Mouse (Mus musculus) liver, adult (tissue): ENCODE measurements around the gene D5Ertd579e.

Experiments
- GATA4 ChIP-seq: IDR thresholded peaks from 2 replicates; pipeline ENCODE4 v1.6.1; 2014; ENCODE audit warnings: mild to moderate bottlenecking, low read length; ENCODE audit not compliant: insufficient replicate concordance

D5Ertd579e gene

DNA sequence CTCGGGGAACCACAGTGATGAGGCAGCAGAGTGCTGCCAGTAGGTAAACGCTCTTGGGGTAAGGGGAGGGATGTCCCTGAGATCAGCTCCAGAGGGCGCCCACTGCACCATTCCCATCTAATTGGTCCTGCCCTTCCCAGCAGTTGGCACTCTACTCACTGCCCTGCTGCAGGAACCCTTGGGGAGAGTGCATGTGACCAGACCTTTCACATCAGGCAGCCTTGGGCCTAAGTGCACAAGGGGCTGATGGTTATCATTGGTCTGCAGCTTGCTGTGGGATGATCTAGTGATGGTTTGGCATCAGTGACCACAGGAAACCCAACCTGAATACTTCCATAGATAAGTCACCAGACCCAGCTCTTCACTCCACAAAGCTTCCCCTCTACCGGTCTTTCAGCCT lies 98.2 kb downstream of the D5Ertd579e start:
- no peak for TF ChIP-seq GATA4

DNA sequence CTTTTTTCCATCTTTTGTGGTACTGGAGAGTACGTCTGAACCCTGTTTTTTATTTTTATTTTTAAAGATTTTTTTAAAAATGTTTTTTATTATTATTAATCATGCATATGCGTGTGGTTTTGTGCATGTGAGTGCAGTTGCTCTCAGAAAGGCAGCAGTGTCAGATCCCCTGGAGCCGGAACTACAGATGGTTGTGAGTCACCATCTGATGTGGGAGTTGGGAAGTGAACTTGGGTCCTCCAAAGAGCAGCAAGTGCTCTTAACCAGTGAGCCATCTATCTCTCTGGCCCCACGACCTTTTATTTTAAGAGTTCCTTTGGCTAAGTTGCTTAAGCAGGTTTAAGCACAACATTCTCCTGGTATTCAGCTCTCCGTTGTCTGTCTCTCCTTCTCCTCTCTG lies 99.6 kb downstream of the D5Ertd579e start:
- TF ChIP-seq GATA4 = no peak

DNA sequence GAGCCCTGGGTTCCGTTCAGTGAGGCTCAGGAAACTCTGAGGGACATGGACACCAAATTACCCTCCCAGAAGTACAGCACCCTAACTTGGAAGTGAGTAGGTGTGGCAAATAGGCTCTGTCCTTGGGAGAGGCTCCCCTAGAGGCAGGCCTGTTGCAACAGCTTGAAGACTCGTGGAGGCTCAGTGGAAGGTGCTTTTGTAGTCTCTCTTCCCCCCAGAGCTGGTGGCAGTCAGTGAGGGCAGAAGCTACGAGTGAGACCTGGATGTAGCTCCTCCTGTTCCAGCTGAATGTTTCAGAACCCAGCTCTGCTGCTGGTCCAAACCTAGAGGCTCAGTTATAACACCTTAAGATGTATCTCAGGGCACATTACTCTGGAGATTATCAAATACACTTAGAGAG lies 100.7 kb downstream of the D5Ertd579e start:
- no peak for TF ChIP-seq GATA4

DNA sequence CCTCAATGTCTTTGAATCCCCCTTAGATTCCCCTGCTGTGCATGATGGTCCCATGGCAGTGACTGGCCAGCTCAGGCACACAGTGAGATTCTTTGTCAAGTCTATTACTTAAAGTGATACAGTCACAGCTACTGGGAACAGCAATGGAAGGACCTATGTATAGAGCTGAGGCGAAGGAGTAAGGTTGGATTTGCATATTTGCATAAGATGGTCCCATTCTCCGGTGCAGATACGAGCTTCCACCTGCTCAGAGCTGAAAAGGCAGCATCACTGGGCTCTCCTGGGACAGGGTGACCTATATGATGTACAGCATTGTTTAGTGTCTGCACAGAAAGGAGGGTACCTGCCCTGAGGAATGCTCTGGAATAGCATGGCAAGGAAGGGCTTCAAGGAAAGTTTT lies 101.5 kb downstream of the D5Ertd579e start:
- no peak for TF ChIP-seq GATA4

DNA sequence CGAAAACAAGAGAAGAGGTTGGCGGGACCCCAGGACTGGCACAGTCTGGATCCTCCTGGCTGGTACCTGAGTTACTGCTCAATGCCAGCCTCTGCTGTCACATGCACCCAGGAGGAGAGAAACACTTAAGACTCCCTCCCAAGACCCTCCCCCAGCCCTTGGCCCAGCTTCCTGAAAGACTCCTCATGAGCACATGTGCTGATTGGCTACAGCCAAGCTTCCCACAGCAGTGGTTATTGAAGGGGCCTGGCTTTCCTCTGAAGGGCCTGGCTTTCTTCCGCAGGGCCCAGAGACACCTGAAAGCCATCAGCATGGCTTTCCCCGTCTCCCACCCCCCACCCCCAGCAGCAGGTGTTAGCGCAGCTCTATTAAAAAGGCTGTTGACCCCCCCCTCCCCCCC lies 102.6 kb downstream of the D5Ertd579e start, which contains the start of gene Tbc1d14:
Gene Tbc1d14 (minus strand): TSS at position 101 of the 400 bp plus-strand sequence.
- no peak for TF ChIP-seq GATA4

DNA sequence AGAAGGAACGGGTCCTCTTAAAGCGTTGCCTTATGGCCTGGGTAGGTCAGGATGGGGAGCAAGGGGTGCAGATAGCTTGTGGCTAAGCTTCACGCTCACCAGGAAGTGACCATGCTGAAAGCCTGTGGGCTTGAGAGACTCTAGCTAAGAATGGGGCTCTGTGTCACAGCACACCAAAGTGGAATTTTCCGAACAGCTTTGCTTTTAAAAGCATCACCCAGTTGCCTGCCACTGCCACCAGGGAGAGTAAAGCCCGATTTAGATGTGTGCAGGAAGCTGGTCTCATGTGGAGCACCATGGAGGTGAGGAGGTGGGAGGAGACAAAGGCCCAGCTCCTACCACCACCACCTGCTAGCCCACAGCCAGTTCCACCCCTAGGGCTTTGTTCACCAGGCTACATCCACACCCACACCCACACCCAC lies 105.3 kb downstream of the D5Ertd579e start:
- TF ChIP-seq GATA4 = no peak

DNA sequence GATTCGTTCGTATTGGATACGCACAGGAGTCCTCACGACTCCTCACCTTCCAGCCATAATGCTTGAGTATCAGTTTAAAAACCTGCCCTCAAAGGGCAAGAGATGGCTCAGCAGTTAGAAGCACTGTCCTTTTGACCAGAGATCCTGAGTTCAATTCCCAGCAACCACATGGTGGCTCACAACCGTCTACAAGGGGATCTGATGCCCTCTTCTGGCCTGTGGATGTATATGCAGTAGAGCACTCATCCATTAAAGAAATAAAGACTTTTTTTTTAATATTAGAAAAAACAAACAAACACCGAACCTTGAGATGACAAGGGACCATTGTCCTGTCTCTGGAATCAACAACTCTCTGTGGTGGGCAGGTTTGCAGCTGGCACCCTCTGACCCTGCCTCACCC lies 111.5 kb downstream of the D5Ertd579e start:
- no peak for TF ChIP-seq GATA4

DNA sequence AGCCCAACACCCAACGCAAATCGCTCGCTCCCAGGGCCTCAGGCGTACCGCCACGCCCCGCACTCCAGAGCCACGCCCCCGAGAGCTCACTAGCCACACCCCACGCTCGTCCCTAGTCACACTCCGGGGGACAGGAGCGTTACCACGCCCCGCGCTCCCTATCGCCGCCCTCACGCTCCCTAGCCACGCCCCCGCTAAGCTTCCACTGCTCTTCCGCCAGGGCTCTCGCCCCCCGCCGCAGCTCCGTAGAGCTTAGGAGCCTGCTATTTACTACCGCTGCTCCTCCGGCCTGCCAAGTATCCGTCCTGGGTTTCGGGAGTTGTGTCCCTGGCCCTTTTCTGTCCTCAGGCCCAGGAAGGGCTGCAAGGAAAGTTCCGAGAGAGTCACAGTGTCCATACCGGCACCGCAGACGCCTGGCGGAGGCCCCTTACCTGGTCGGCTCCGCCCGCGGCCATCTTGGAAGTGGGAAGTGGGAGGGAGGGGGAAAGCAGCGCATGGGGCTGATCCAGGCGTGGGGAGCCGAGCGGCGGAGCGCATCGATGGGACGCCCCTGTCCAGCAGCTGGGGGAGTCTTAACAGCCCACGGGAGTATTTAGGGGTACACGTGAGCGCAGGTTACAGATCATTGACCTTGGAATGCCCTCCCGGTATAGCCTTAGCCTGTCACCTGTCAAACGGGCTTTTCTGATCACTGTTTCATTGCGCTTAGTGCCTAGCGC lies 113.7 kb downstream of the D5Ertd579e start:
- TF ChIP-seq GATA4 = peak; percentile 83; the same call in 1 of the 2 replicates

DNA sequence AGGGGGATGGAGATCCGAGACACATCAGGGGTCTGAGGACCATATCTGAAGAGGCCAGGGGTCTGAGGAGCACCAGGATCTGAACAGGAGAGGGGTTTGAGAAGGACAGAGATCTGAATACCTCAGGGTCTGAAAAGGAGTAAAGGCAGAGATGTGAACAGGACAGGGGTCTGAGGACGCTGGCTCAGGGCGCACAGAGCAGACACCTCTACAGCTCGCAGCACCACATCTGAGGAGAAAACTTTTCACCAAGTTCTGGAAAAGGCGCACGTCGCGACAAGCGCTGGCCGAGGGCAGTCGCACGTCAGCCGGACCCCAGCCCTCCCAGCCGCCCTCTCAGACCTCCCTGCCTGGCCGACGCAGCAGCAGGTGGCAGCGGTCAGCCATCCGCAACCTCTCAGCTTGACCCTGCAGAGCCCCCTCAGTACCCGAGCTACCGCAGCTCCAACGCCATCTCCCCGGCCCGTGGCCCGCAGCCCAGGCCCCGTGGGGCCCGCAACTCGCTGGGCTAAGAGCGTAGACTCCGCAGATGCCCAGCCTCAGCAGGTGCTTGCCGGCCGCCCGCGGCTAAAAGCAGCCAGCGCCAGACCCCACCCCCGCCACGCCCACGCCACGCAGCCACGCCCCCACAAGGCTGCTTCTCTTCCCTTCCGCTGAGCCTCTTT lies 114.4 kb downstream of the D5Ertd579e start:
- no peak for TF ChIP-seq GATA4

DNA sequence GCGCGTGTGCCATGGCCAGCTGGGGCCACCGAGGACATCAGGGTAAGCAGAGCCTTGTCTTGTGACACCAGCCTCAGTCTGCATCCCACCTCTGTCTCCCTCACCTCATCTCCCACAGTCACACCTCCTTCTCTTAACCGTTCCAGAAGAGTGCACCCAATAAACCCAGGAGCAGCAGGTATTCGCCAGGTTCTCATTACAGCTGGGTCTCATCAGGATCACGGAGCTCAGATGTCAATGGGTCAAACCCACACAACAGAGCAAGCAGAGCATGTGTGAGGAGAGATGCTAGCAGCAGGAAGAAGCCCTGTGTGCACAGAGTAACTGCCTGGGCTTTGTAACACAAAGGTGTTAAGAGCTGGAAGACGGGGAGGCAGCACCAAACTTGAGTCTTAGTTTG lies 115.9 kb downstream of the D5Ertd579e start:
- TF ChIP-seq GATA4 = no peak

DNA sequence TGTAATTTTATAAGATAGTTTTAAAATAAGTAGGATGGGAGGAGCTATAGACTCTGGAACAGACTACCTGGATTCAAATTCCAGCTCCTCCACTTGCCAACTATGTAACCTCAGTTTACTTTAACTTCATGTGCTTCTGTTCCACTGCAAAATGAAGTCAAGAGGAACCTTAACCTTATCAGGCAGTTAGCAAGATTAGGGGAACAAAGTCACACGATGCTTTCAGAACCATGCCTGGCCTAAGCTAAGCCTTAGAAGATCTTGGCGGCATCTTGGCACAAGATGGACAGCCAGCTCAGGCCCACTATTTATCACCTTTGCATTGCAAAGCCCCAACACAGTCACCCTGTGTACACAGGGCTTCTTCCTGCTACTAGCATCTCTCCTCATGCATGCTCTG lies 116.8 kb downstream of the D5Ertd579e start:
- TF ChIP-seq GATA4 = no peak

DNA sequence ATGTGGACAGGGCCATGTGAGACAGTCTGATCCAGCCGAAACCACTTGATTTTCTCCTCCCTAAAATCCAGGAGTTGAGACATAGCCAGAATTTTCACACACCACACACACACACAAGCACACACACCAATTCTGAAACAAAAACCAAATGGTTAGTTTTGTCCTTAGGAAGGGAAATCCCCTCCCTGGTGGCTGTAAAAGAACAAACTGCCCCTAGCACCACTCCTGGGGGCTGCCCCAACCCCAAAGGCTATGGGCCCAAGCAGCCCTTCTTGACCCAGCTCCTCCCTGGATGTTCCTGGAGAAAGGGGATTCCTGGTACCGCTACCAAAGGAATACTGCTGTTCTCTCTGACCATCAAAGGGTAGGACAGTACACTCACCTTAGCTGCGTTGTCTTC lies 119.4 kb downstream of the D5Ertd579e start:
- no peak for TF ChIP-seq GATA4

DNA sequence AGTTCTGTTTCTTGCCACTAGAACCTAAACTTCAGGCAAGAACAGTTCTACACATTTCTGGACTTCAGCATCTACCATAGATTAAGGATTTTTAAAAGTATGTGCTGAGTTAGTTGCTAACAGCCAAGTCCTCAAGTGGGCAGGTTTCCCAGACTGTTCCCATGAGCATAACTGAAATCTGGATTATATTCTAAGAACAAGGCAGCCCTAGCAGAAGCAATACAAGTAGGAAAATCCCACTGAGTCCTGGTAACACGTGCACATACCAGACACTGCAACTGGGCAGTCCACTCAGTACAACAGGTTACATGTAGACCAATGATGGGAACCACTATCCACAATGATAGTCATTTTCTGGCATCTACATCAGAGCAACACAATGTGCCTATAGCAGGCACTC lies 120.1 kb downstream of the D5Ertd579e start:
- no peak for TF ChIP-seq GATA4

DNA sequence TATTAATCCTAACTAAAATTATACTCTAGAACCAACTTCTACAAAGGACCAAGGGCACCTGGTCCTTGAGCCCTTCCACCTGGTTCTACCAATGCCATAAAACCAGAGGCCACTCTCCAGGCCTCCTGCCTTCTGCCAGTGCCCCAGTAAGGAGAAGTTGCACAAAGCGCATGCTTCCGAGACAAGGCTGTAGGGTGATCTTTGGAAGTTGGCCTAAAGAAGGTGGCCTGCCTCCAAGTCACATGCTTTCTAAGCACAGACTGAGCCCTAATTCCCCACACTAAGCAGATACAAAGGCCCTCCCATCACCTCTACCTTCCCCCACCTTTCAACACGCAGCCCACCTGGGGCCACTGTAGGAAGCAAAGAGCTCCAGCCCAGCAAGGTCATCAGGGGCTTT lies 120.6 kb downstream of the D5Ertd579e start:
- TF ChIP-seq GATA4 = no peak

DNA sequence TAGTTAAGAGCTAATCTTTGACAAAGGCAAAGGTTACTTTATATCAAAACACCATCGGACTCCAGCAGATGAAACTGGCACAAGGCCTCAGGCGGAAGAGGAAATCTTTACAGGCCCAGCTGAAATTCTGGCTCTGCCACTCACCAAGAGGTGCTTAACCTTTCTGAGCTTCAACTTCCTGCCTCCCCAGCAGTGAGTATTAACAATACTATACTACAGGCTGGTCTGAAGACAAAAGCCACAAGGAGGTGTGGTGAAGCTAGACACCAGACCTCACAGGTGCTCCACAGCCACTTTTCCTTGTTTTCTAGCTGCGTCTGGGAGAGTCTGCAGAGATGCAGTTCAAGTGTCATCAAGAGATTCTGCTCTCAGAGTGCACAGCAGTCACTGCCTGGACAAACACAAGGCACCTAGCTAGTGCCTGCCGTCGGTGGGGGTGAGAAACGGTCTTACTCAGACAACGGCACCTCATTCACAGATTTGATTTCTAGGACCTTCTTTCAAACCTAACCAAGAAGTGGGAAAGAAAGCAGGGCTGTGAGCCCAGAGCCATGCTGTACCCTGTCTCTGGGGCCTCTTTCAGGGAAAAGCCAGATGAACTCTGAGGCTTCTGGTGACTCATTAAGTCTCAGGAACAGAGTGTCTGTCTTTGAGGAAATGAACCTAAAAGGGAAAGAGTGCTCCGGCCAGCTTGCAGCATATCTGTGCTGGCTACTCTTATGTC lies 121.5 kb downstream of the D5Ertd579e start:
- no peak; the same call in 1 of the 2 replicates for TF ChIP-seq GATA4

DNA sequence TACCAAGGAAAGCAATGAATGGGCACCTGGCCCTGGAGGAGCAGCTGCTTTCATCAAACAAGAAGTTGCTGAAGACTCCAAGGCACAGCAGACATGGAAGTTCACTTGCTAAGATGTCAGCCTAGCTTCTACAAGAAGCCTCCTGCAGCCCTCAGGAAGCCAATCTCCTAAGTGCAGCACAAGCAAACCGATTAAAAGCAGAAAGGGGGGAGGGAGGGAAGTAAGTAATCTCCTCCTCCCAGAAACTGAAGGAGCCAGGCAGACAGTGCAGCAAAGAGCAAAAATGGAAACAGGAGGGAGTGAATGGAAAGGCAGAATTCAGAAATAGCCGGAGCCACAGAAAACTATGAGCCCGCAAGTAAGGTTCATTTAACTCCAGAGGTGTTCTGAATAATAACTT lies 122.5 kb downstream of the D5Ertd579e start:
- peak; percentile 48; the same call in 1 of the 2 replicates for TF ChIP-seq GATA4
